Mouse (Mus musculus) brain, embryonic 14.5 days (tissue): Measurements from ENCODE around the gene Gm9733. TPM values are rescaled to one million over a fixed set of nuclear protein-coding genes. Genes with fewer than 3 reads are reported as not detected.
"Not testable (repeated sequence)": the region's sequence is repeated elsewhere in the genome, so short reads cannot be mapped to it uniquely, and the experiment has no call there.

Experiments used
- DNase-seq: peaks from one replicate; pipeline ENCODE4 v3.0.0-alpha.2; 2011; ENCODE audit warnings: low read depth
- CTCF ChIP-seq: fragments of 200-500 bp; IDR thresholded peaks from 2 replicates; pipeline ENCODE4 v1.5.1; 2012; ENCODE audit warnings: inconsistent platforms, mild to moderate bottlenecking, moderate library complexity, borderline replicate concordance; ENCODE audit not compliant: insufficient read depth, insufficient read length; ENCODE audit errors: extremely low read depth
- POLR2A ChIP-seq: fragments of 200-500 bp; IDR thresholded peaks from 2 replicates; pipeline ENCODE4 v1.6.1; 2012; ENCODE audit warnings: mild to moderate bottlenecking, inconsistent platforms, borderline replicate concordance; ENCODE audit not compliant: poor library complexity, insufficient read depth, insufficient read length, severe bottlenecking; ENCODE audit errors: extremely low read depth
- polyA plus RNA-seq: library from polyadenylated mRNA; depleted of rRNA; stranded (reverse); fragments of >200 nt; gene quantifications from 2 replicates; pipeline ENCODE4 v1.2.3, GENCODE M21; 2012; rRNA removed

Gene Gm9733
- not detected in 2 replicates for polyA plus RNA-seq

DNA sequence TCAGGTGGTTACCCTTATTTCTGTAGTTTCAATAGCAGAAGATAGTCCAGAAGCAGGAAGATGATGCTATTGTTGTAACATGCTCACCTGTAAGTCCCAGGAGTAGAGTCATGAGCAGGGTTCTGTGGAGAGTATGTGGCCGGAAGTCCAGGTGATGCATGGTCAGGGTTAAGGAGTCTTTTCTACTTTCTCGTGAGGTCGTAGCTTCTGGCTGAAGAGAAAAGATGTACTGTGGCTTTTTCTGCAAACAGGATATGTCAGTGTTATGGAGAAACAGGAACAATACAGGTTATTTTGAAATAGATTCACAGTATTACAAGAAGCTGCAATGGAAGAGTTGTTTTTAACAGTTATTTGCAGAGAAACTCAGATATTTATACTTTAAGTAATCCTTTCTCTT is at the start of gene Gm9733:
TSS of gene Gm9733 (minus strand) at position 240 of the 400 bp plus-strand sequence.
- DNase-seq, result no peak

GRCm38 (mm10) chr3:15355690-15356089 is 23.6 kb upstream of the Gm9733 start:
- DNase-seq, result not testable (repeated sequence)

More for the DNA sequence above, at the start of gene Gm9733:
- no peak for TF ChIP-seq CTCF
- TF ChIP-seq POLR2A, result no peak

- not testable (repeated sequence) for DNase-seq
These were observed 18.2 kb upstream of the Gm9733 start for GRCm38 (mm10) chr3:15350318-15350717.

DNA sequence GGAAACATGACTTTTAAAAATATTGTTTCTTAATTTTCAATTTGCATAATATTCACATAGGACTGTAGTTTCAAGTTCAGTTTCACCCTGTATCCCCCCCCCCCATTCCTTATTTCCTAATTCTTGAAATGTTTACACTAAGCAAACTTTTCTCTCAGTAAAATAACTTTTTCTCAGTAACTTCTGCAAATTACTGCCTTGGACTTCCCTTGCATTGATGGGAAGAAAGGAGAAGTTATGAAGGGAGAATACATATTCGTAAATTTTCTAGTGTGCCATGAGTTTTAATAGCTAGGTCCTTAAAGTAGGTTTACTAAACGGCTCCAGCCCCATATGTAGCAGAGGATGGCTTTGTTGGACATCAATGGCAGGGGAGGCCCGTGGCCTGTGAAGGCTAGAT is 13.5 kb upstream of the Gm9733 start:
- DNase-seq, result not testable (repeated sequence)

- no peak for DNase-seq
- TF ChIP-seq CTCF (no peak), POLR2A (no peak)
These were observed 8.2 kb upstream of the Gm9733 start for GRCm38 (mm10) chr3:15340287-15340686.

DNA sequence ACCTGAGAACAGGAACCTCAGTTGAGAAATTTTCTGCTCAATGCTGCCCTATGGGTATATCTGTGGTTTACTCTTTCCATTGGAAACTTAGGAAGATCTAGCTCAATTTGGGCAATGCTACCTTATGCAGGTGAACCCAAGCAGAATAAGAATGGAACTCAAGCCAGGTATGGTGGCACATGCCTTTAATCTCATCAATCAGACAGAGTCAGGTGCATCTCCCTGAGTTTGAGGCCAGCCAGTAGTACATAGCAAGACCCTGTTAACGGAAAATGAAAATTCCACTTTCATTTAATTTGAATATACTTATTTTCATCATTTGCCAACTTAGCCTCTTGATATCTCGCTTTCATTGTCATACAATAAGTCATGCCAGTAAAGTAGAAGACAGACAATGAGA is 2.1 kb upstream of the Gm9733 start:
- DNase-seq, result no peak
- TF ChIP-seq POLR2A (no peak), CTCF (no peak)

DNA sequence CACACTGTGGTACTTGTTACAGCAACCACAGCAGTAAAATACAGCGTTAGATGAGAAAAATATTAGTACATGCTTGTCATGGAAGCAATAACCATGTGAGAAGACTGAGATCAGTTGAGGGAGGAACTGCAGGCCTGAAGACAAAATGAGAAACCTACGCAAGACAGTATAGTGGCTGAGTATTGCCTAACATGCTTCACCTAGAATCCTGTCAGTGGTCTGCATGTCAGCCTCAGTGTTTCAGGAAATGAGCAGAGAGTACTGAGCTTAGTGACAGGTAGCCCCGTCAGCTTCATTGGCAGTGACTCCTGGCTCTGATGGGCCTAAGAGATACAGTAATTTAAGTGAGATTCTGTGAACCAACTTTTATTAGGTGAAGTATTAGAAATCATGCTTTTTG is 557 bp downstream of the Gm9733 start:
- DNase-seq, result no peak
- TF ChIP-seq CTCF, result no peak
- no peak for TF ChIP-seq POLR2A

DNA sequence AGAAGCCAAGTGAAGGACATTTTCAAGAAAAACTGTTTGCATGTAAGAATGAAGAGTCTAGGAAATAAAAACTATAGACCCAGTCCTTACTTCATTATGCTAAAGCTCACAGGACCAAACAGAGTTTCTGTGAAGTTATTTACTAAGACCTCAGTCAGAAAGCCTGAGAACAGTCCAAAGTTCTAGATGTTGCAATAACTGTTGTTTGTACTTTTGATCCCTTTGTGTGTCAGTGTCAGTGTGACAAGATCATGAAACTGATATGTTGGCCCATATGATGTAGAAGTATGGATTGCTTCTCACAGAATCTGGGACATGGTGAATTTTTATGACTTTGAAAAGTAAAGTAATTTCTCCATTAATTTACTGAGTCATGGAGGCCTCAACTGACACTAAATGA is 2.6 kb downstream of the Gm9733 start:
- no peak for DNase-seq
- no peak for TF ChIP-seq CTCF
- TF ChIP-seq POLR2A, result no peak

- DNase-seq, result no peak
- TF ChIP-seq CTCF, result no peak
- TF ChIP-seq POLR2A, result no peak
These were observed 47.4 kb downstream of the Gm9733 start for GRCm38 (mm10) chr3:15284424-15285328.

DNA sequence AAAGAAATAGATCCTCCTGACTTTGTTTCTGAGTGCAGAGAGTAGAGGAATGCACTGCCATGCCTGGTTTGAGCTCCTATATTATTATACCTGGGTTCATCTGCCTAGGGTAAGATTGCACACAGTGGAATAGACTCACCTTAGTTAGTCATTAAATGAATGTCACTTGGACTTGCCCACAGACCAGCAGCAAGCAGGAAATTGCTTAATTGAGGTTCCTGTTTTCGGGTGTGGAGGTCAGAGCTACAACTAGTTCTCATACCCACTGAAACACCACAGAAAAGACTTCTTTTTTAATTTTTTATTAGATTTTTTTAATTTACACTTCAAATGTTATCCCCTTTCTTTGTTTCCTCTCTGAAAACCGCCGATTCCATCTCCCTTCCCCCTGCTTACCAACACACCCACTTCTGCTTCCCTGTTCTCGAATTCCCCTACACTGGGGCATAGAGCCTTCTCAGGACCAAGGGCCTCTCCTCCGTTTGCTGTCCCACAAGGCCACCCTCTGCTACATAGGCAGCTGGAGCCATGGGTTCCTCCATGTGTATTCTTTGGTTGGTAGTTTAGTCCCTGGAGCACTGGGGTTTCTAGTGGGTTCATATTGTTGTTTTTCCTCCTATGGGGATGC is 56.1 kb downstream of the Gm9733 start:
- TF ChIP-seq POLR2A (no peak), CTCF (no peak)
- DNase-seq, result no peak

DNA sequence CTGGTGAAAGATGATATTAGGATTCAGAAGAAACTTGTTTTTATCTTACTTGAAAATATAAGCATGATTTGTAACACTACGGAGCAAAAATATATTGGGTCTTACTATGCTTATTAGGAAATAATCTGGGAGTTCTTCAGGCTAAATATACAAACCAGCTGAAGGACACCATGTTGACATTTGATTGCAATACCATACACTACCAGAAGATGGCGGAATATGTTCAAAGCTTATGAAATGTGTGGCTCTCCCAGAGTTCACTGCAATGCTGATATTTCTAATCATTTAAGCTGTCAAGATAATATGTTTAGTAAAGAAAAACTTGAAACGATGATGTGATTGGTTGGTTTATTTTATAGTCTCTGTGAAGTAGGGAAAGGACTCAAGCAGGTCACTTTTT is 67.7 kb downstream of the Gm9733 start:
- DNase-seq, result peak; percentile 56
- peak; percentile 36; the same call in 1 of the 2 replicates for TF ChIP-seq CTCF
- TF ChIP-seq POLR2A, result no peak

DNA sequence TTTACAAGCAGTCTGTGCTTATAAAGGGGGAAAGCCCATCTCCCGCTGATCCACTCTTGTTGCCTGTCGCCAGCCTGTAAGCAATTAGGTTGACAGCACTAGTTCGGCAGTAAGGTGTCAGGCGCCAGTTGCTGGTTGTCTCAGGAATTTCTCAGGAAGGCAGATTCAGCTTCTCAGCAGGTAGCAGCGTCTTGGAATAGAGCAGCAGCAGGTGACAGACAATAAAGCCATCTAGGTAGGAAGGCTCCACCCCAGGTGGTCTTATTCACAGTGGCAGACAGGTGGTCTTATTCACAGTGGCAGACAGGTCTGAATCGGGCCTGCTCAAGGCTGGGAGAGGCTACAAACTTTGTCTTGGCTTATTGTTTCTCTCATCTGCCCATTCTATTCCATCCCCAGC is 76.4 kb downstream of the Gm9733 start:
- TF ChIP-seq POLR2A, result no peak
- no peak for TF ChIP-seq CTCF

More for the DNA sequence above, 76.4 kb downstream of the Gm9733 start:
- DNase-seq, result no peak

Other genes starting within 250 kb of the Gm9733 start
- gene Sirpb1a, start 94.2 kb upstream of the Gm9733 start, polyA plus RNA-seq, result not detected in 2 replicates
- not detected in 2 replicates for gene Sirpb1b, start 242.8 kb upstream of the Gm9733 start, polyA plus RNA-seq